Mouse (Mus musculus) CH12.LX (cell line): ENCODE measurements around the gene Cldn14. TPM values are rescaled to one million over a fixed set of nuclear protein-coding genes. Genes with fewer than 3 reads are reported as not detected.

Source experiments
- DNase-seq: peaks from one replicate; pipeline ENCODE4 v3.0.0-alpha.2; 2013; ENCODE audit errors: extremely low read depth
- H3K27ac ChIP-seq: 2 replicates; pipeline ENCODE4 v1.5.1; 2012; ENCODE audit warnings: low read depth, mild to moderate bottlenecking, control low read depth, moderate library complexity; ENCODE audit not compliant: insufficient read depth
- H3K27me3 ChIP-seq: replicated peaks from 2 replicates; pipeline ENCODE3; 2012; ENCODE audit warnings: inconsistent platforms
- H3K36me3 ChIP-seq, 2 experiments: replicated peaks in 1 of 2; 2 replicates each; pipeline versions ENCODE3 to v1.6.1; 2012; ENCODE audit warnings: inconsistent platforms in 1 of 2, low read length in 1 of 2, mild to moderate bottlenecking in 1 of 2, mixed read lengths in 1 of 2, moderate library complexity in 1 of 2; ENCODE audit not compliant: control insufficient read depth in 1 of 2, insufficient read depth in 1 of 2
- H3K4me1 ChIP-seq, 2 experiments: 2 replicates each; pipeline ENCODE4 v1.6.1; 2012; ENCODE audit warnings: inconsistent platforms in 1 of 2, moderate library complexity in 1 of 2; ENCODE audit not compliant: insufficient read depth in 2 of 2, control insufficient read depth in 1 of 2
- H3K4me2 ChIP-seq: 2 replicates; pipeline ENCODE4 v1.6.1; 2012; ENCODE audit warnings: low read depth, mild to moderate bottlenecking, control low read depth; ENCODE audit not compliant: poor library complexity, insufficient read depth, severe bottlenecking
- H3K4me3 ChIP-seq, 3 experiments: fragments of 150-350 bp in 1 of 3; sonication (generic) in 1 of 3; replicated peaks in 1 of 3; 2 replicates each; pipeline versions ENCODE3 to v1.5.1; 2011 to 2012; ENCODE audit warnings: low read depth in 2 of 3, low read length in 2 of 3, mild to moderate bottlenecking in 2 of 3, moderate library complexity in 2 of 3, control low read depth in 1 of 3, improper control_type of control experiment in 1 of 3, inconsistent platforms in 1 of 3, mixed read lengths in 1 of 3; ENCODE audit not compliant: poor library complexity in 1 of 3
- H3K79me2 ChIP-seq: replicated peaks from 2 replicates; pipeline ENCODE4 v1.6.1; 2012; ENCODE audit warnings: mild to moderate bottlenecking, moderate library complexity; ENCODE audit not compliant: control insufficient read depth, poor library complexity, insufficient read depth, severe bottlenecking; ENCODE audit errors: extremely low read depth
- H3K9ac ChIP-seq: 2 replicates; pipeline ENCODE4 v1.6.1; 2012; ENCODE audit warnings: low read depth, mild to moderate bottlenecking, control low read depth, moderate library complexity; ENCODE audit not compliant: insufficient read depth
- H3K9me3 ChIP-seq: replicated peaks from 2 replicates; pipeline ENCODE3; 2012; ENCODE audit warnings: low read length, inconsistent platforms, mixed read lengths
- BHLHE40 ChIP-seq: IDR thresholded peaks from 2 replicates; pipeline ENCODE4 v1.6.1; 2011; ENCODE audit warnings: mild to moderate bottlenecking, low read depth, low read length, improper control_type of control experiment
- CHD1 ChIP-seq: IDR thresholded peaks from 2 replicates; pipeline ENCODE4 v1.6.1; 2012; ENCODE audit warnings: low read depth, low read length, improper control_type of control experiment, inconsistent platforms
- CHD2 ChIP-seq: IDR thresholded peaks from 2 replicates; pipeline ENCODE4 v1.6.1; 2011; ENCODE audit warnings: low read length, improper control_type of control experiment
- CTCF ChIP-seq, 2 experiments: IDR thresholded peaks in 1 of 2; conservative IDR thresholded peaks in 1 of 2; 2 replicates each; pipeline ENCODE4 v1.5.1; 2011 to 2012; ENCODE audit warnings: low read depth in 2 of 2, low read length in 2 of 2, improper control_type of control experiment in 1 of 2, inconsistent platforms in 1 of 2, mild to moderate bottlenecking in 1 of 2, moderate library complexity in 1 of 2
- E2F4 ChIP-seq: IDR thresholded peaks from 2 replicates; pipeline ENCODE4 v1.6.1; 2011; ENCODE audit warnings: low read depth, low read length, improper control_type of control experiment; ENCODE audit not compliant: insufficient replicate concordance
- ELF1 ChIP-seq: IDR thresholded peaks from 2 replicates; pipeline ENCODE4 v1.6.1; 2014; ENCODE audit warnings: low read depth, mild to moderate bottlenecking, inconsistent platforms, low read length, improper control_type of control experiment
- EP300 ChIP-seq: IDR thresholded peaks from 2 replicates; pipeline ENCODE4 v1.6.1; 2011; ENCODE audit warnings: low read length, improper control_type of control experiment
- ETS1 ChIP-seq: conservative IDR thresholded peaks from 2 replicates; pipeline ENCODE4 v1.6.1; 2012; ENCODE audit warnings: low read depth, mild to moderate bottlenecking, inconsistent platforms, low read length, improper control_type of control experiment, moderate library complexity
- GABPA ChIP-seq: IDR thresholded peaks from 2 replicates; pipeline ENCODE4 v1.6.1; 2012; ENCODE audit warnings: low read depth, low read length, improper control_type of control experiment, inconsistent platforms; ENCODE audit not compliant: insufficient replicate concordance
- HCFC1 ChIP-seq: IDR thresholded peaks from 2 replicates; pipeline ENCODE4 v1.6.1; 2012; ENCODE audit warnings: low read depth, mild to moderate bottlenecking, inconsistent platforms, low read length, improper control_type of control experiment
- IRF4 ChIP-seq: IDR thresholded peaks from 2 replicates; pipeline ENCODE4 v1.6.1; 2014; ENCODE audit warnings: low read depth, mild to moderate bottlenecking, inconsistent platforms, low read length, improper control_type of control experiment
- JUN ChIP-seq: IDR thresholded peaks from 2 replicates; pipeline ENCODE4 v1.6.1; 2011; ENCODE audit warnings: low read depth, mild to moderate bottlenecking, low read length, improper control_type of control experiment, moderate library complexity; ENCODE audit not compliant: insufficient read depth
- JUND ChIP-seq: conservative IDR thresholded peaks from 2 replicates; pipeline ENCODE4 v1.6.1; 2011; ENCODE audit warnings: low read depth, low read length, improper control_type of control experiment
- KAT2A ChIP-seq: IDR thresholded peaks from 2 replicates; pipeline ENCODE4 v1.6.1; 2012; ENCODE audit warnings: low read length, improper control_type of control experiment, inconsistent platforms; ENCODE audit not compliant: insufficient replicate concordance
- MAFK ChIP-seq: IDR thresholded peaks from 2 replicates; pipeline ENCODE4 v1.6.1; 2011; ENCODE audit warnings: low read length, improper control_type of control experiment; ENCODE audit not compliant: insufficient replicate concordance
- MAX ChIP-seq: IDR thresholded peaks from 2 replicates; pipeline ENCODE4 v1.6.1; 2011; ENCODE audit warnings: low read length, improper control_type of control experiment
- MAZ ChIP-seq: IDR thresholded peaks from 2 replicates; pipeline ENCODE4 v1.6.1; 2012; ENCODE audit warnings: low read depth, mild to moderate bottlenecking, inconsistent platforms, low read length, improper control_type of control experiment, moderate library complexity
- MEF2A ChIP-seq: IDR thresholded peaks from 2 replicates; pipeline ENCODE4 v1.6.1; 2014; ENCODE audit warnings: low read depth, mild to moderate bottlenecking, inconsistent platforms, low read length, improper control_type of control experiment, borderline replicate concordance
- MXI1 ChIP-seq: IDR thresholded peaks from 2 replicates; pipeline ENCODE4 v1.6.1; 2011; ENCODE audit warnings: mild to moderate bottlenecking, low read depth, low read length, improper control_type of control experiment
- MYC ChIP-seq: IDR thresholded peaks from 2 replicates; pipeline ENCODE4 v1.6.1; 2011; ENCODE audit warnings: low read depth, mild to moderate bottlenecking, improper control_type of control experiment, low read length
- NELFE ChIP-seq: IDR thresholded peaks from 2 replicates; pipeline ENCODE4 v1.6.1; 2011; ENCODE audit warnings: low read depth, low read length, improper control_type of control experiment
- NRF1 ChIP-seq: IDR thresholded peaks from 2 replicates; pipeline ENCODE4 v1.6.1; 2014; ENCODE audit warnings: low read depth, mild to moderate bottlenecking, inconsistent platforms, low read length, improper control_type of control experiment, moderate library complexity
- PAX5 ChIP-seq: IDR thresholded peaks from 2 replicates; pipeline ENCODE4 v1.6.1; 2012; ENCODE audit warnings: low read length, inconsistent platforms, mixed read lengths
- POLR2A ChIP-seq: IDR thresholded peaks from 2 replicates; pipeline ENCODE4 v1.6.1; 2011; ENCODE audit warnings: low read depth, mild to moderate bottlenecking, improper control_type of control experiment, low read length
- POLR2AphosphoS2 ChIP-seq: IDR thresholded peaks from 2 replicates; pipeline ENCODE4 v1.6.1; 2011; ENCODE audit warnings: low read depth, low read length, improper control_type of control experiment
- RAD21 ChIP-seq: IDR thresholded peaks from 2 replicates; pipeline ENCODE4 v1.6.1; 2011; ENCODE audit warnings: low read depth, mild to moderate bottlenecking, low read length, improper control_type of control experiment, moderate library complexity
- RCOR1 ChIP-seq: conservative IDR thresholded peaks from 2 replicates; pipeline ENCODE4 v1.6.1; 2012; ENCODE audit warnings: low read depth, mild to moderate bottlenecking, inconsistent platforms, low read length, improper control_type of control experiment
- SIN3A ChIP-seq: IDR thresholded peaks from 2 replicates; pipeline ENCODE4 v1.6.1; 2012; ENCODE audit warnings: low read length, improper control_type of control experiment, inconsistent platforms
- SMC3 ChIP-seq: IDR thresholded peaks from 2 replicates; pipeline ENCODE4 v1.6.1; 2011; ENCODE audit warnings: low read depth, low read length, improper control_type of control experiment
- TBP ChIP-seq: conservative IDR thresholded peaks from 2 replicates; pipeline ENCODE4 v1.6.1; 2011; ENCODE audit warnings: low read depth, low read length, improper control_type of control experiment
- TCF12 ChIP-seq: IDR thresholded peaks from 2 replicates; pipeline ENCODE4 v1.6.1; 2014; ENCODE audit warnings: low read depth, mild to moderate bottlenecking, inconsistent platforms, low read length, improper control_type of control experiment
- UBTF ChIP-seq: IDR thresholded peaks from 2 replicates; pipeline ENCODE4 v1.6.1; 2012; ENCODE audit warnings: low read depth, mild to moderate bottlenecking, inconsistent platforms, low read length, improper control_type of control experiment, moderate library complexity
- USF1 ChIP-seq: IDR thresholded peaks from 2 replicates; pipeline ENCODE4 v1.6.1; 2014; ENCODE audit warnings: low read depth, mild to moderate bottlenecking, inconsistent platforms, low read length, improper control_type of control experiment
- USF2 ChIP-seq: conservative IDR thresholded peaks from 2 replicates; pipeline ENCODE4 v1.6.1; 2011; ENCODE audit warnings: low read depth, low read length, improper control_type of control experiment
- ZC3H11A ChIP-seq: IDR thresholded peaks from 2 replicates; pipeline ENCODE4 v1.6.1; 2012; ENCODE audit warnings: low read depth, mild to moderate bottlenecking, inconsistent platforms, low read length, improper control_type of control experiment
- ZKSCAN1 ChIP-seq: IDR thresholded peaks from 2 replicates; pipeline ENCODE4 v1.6.1; 2012; ENCODE audit warnings: low read depth, inconsistent platforms, low read length, improper control_type of control experiment, borderline replicate concordance
- ZMIZ1 ChIP-seq: IDR thresholded peaks from 2 replicates; pipeline ENCODE4 v1.6.1; 2012; ENCODE audit warnings: low read depth, mild to moderate bottlenecking, inconsistent platforms, low read length, improper control_type of control experiment
- ZNF384 ChIP-seq: IDR thresholded peaks from 2 replicates; pipeline ENCODE4 v1.6.1; 2012; ENCODE audit warnings: low read depth, low read length, improper control_type of control experiment, inconsistent platforms
- dilution Hi-C: fragments of 300-500 bp; cut with MboI; formaldehyde crosslinking; loops from 2 replicates; pipeline ENCODE4 v1.14.3; 2020; ENCODE audit warnings: low sequenced_read_pairs; ENCODE audit not compliant: extremely low pct_unique_long_range_greater_than_20kb, extremely low pct_ligation_motif_present
- in situ Hi-C: fragments of 300-500 bp; cut with MboI; formaldehyde crosslinking; loops from 3 replicates; pipeline ENCODE4 v1.14.3; 2019; ENCODE audit warnings: low sequenced_read_pairs, low pct_ligation_motif_present, low pct_unique_long_range_greater_than_20kb, mixed read lengths
- polyA plus RNA-seq: library from polyadenylated mRNA; unstranded; fragments of >175 nt; gene quantifications from 2 replicates; pipeline ENCODE4 v1.2.1, GENCODE M21; 2012; ENCODE audit warnings: low read depth; ENCODE audit not compliant: insufficient read length
- total RNA-seq, 2 experiments: library from RNA; depleted of rRNA; stranded (reverse); fragments of 300-350 nt in 1 of 2; fragments of >200 nt in 1 of 2; gene quantifications; 2 replicates each; pipeline ENCODE4 v1.2.3; 2012 to 2014

Cldn14 gene
- total and polyA plus RNA-seq, 3 experiments, result 0.15 to 0.25 (median 0.21) TPM

- dilution Hi-C loops, result no loop called here
- TF ChIP-seq NRF1 (no peak), MAFK (peak; percentile 84), TBP (no peak), ETS1 (peak; percentile 60), USF2 (no peak), RCOR1 (no peak; the same call in 1 of the 2 replicates), ZNF384 (no peak), IRF4 (peak; percentile 89), ZC3H11A (no peak), ZMIZ1 (no peak), CTCF (conservative IDR thresholded peaks at IDR 0.05 in 1 of 2, IDR thresholded peaks at IDR 0.05 in 1 of 2; ENCODE audit: low read depth in 2 of 2, low read length in 2 of 2) (no peak), JUN (peak; percentile 56; the same call in 1 of the 2 replicates), POLR2AphosphoS2 (no peak), MAX (no peak; the same call in 1 of the 2 replicates), ZKSCAN1 (no peak), MYC (0 out of 2 replicates have a peak, but pooled peaks have one; percentile 10), MAZ (no peak), HCFC1 (no peak), BHLHE40 (peak; percentile 57), E2F4 (no peak), POLR2A (peak; percentile 29; the same call in 1 of the 2 replicates), MEF2A (peak; percentile 67; the same call in 1 of the 2 replicates), SIN3A (peak; percentile 65; the same call in 1 of the 2 replicates), NELFE (no peak; the same call in 1 of the 2 replicates), SMC3 (no peak; the same call in 1 of the 2 replicates), EP300 (peak; percentile 88), CHD2 (peak; percentile 81), UBTF (no peak), JUND (peak; percentile 79), ELF1 (0 out of 2 replicates have a peak, but pooled peaks have one; percentile 19), PAX5 (no peak), TCF12 (peak; percentile 60; the same call in 1 of the 2 replicates), RAD21 (no peak), KAT2A (0 out of 2 replicates have a peak, but pooled peaks have one; percentile 29), USF1 (no peak), MXI1 (no peak), CHD1 (no peak), GABPA (no peak)
- Histone ChIP-seq H3K4me3 (no peak overlapping the region), H3K36me3 (no peaks in the 10 kb centered on the region), H3K27me3 (no peaks in the 10 kb centered on the region), H3K79me2 (no peaks in the 10 kb centered on the region), H3K9me3 (no peaks in the 10 kb centered on the region), H3K9ac (no peak overlapping the region), H3K27ac (peak overlapping the region; percentile 81), H3K4me1 (peaks cover 49 to 93% of the 10 kb centered on the region in 2 experiments), H3K4me2 (peak overlapping the region; percentile 72)
- peak; percentile 72 for DNase-seq
- in situ Hi-C loops, result no loop called here
Measured at GRCm38 (mm10) chr16:93922835-93923389, 85.7 kb downstream of the Cldn14 start.
